Mouse (Mus musculus): ENCODE results near the gene Imp3. TPM values are rescaled to one million over a fixed set of nuclear protein-coding genes. Genes with fewer than 3 reads are reported as not detected.

Gene Imp3
- total and polyA plus RNA-seq, 3 experiments, result 154 to 160 TPM; not detected in 1

DNA sequence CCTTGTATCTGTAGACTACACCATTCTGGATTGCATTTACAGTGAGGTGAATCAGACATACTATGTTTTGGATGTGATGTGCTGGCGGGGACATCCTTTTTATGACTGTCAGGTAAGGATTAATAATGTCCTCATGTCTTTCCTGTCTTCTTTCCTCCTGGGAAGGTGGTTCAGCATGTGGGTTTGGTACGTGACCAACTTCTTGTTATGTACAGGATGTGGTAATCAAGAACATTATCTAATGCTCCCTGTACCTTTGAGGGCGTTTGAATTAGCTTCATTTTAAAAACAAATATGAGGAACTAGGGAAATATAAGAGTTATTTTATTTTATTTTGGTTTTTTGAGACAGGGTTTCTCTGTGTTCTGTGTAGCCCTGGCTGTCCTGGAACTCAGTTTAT lies 37.9 kb downstream of the Imp3 start (continued):
- TF ChIP-seq E2F4 (IDR thresholded peaks at IDR 0.05; ENCODE audit: borderline replicate concordance, low read depth, low read length), result no peak

DNA sequence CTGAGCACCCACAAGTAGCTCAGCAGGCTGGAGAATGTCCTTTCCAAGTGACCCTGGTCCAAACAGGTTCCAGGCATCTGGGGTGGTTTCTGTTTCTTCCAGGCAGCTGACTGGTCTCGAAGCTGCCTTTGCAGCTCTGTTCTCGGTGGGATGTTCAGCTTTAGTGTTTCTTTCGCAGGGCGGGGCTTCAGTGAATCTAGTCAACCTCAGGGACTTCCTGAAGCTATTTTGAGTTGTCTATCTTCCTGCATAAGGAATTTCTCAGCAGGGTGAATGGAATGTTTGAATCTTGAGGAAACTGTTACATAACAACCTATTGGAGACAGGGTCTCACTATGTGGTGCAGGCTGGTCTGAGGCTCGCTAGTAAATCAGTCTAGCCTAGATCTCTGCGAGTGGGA lies 42.9 kb downstream of the Imp3 start:
- H3K79me2 ChIP-seq (ENCODE audit: control insufficient read depth, insufficient read depth, low read length, poor library complexity), result no peaks in the 10 kb centered on the region
- peaks cover 0 to 26% of the 10 kb centered on the region in 2 experiments; a peak in 2 of 4 replicates for H3K36me3 ChIP-seq (ENCODE audit: control insufficient read depth in 1 of 2, insufficient read depth in 2 of 2, low read length in 2 of 2)
- H3K9me3 ChIP-seq (replicated peaks; ENCODE audit: insufficient read depth, low read length), result no peaks in the 10 kb centered on the region
- DNase-seq (ENCODE audit: low read depth, low spot score), result no peak
- no peak overlapping the region for H3K4me3 ChIP-seq (ENCODE audit: control insufficient read depth in 1 of 2, insufficient read depth in 1 of 2, low read depth in 2 of 2, low read length in 2 of 2)
- H3K27ac ChIP-seq (ENCODE audit: control insufficient read depth, low read depth, low read length), result no peak overlapping the region
- H3K27me3 ChIP-seq (ENCODE audit: control insufficient read depth in 1 of 2, insufficient read depth in 2 of 2, low read length in 2 of 2), result no peaks in the 10 kb centered on the region
- TF ChIP-seq MYC (IDR thresholded peaks at IDR 0.05; ENCODE audit: low read depth, low read length) (no peak), HCFC1 (IDR thresholded peaks at IDR 0.05; ENCODE audit: low read depth, low read length) (no peak), MAX (IDR thresholded peaks at IDR 0.05; ENCODE audit: low read length) (no peak), RCOR1 (IDR thresholded peaks at IDR 0.05; ENCODE audit: low read depth, low read length) (no peak), MXI1 (IDR thresholded peaks at IDR 0.05; ENCODE audit: low read depth, low read length) (no peak), NELFE (IDR thresholded peaks at IDR 0.05; ENCODE audit: low read depth, low read length) (no peak), POLR2A (IDR thresholded peaks at IDR 0.05; ENCODE audit: control insufficient read depth in 1 of 2, insufficient read depth in 1 of 2, low read depth in 1 of 2, low read length in 2 of 2, poor library complexity in 1 of 2) (no peak), GATA1 (IDR thresholded peaks at IDR 0.05; ENCODE audit: low read depth, low read length) (no peak), UBTF (IDR thresholded peaks at IDR 0.05; ENCODE audit: borderline replicate concordance, insufficient read depth, low read depth, low read length) (no peak), NRF1 (IDR thresholded peaks at IDR 0.05; ENCODE audit: insufficient read depth, low read depth, low read length, poor library complexity, severe bottlenecking) (no peak), RAD21 (IDR thresholded peaks at IDR 0.05; ENCODE audit: low read depth, low read length) (no peak), E2F4 (IDR thresholded peaks at IDR 0.05; ENCODE audit: borderline replicate concordance, low read depth, low read length) (no peak), EP300 (IDR thresholded peaks at IDR 0.05; ENCODE audit: low read depth in 1 of 2, low read length in 2 of 2) (no peak), POLR2AphosphoS2 (IDR thresholded peaks at IDR 0.05; ENCODE audit: low read length) (no peak), ZC3H11A (IDR thresholded peaks at IDR 0.05; ENCODE audit: low read depth, low read length) (no peak), ZNF384 (IDR thresholded peaks at IDR 0.05; ENCODE audit: low read depth, low read length) (no peak), SIN3A (IDR thresholded peaks at IDR 0.05; ENCODE audit: low read length) (no peak), ELF1 (IDR thresholded peaks at IDR 0.05; ENCODE audit: low read depth, low read length) (no peak), JUND (IDR thresholded peaks at IDR 0.05; ENCODE audit: low read depth, low read length) (no peak), CTCF (IDR thresholded peaks at IDR 0.05 in 2 of 3, conservative IDR thresholded peaks at IDR 0.05 in 1 of 3; ENCODE audit: control insufficient read depth in 1 of 3, insufficient read depth in 1 of 3, low read depth in 2 of 3, low read length in 3 of 3, poor library complexity in 1 of 3, severe bottlenecking in 1 of 3) (no peak)
- peaks cover 9 to 22% of the 10 kb centered on the region in 2 experiments for H3K4me1 ChIP-seq (ENCODE audit: control insufficient read depth in 1 of 2, insufficient read depth in 2 of 2, low read length in 2 of 2)
- no peak overlapping the region for H3K9ac ChIP-seq (ENCODE audit: control insufficient read depth, low read depth, low read length, poor library complexity, severe bottlenecking)

DNA sequence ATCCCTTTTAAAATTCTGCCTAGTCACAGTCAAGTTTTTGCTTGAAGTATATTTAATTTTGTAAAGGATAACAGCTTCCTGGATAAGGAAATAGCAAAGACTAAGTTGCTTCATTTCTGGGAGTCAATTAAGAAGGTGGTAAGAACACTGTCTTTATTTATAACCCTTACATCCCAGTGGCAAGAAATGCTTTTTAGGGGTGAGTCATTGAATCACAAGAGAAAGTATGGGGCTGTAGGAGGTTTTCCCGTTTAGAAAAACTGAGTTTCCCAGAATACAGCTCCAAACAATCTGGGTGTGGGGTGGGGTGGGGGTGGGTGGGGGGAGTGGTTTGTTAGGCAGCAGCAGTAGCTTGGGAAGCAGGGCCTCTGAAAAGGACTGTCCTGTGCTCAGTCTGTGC lies 44.2 kb downstream of the Imp3 start:
- H3K36me3 ChIP-seq (ENCODE audit: control insufficient read depth in 1 of 2, insufficient read depth in 2 of 2, low read length in 2 of 2), result peaks cover 0 to 16% of the 10 kb centered on the region in 2 experiments; a peak in 2 of 4 replicates

More for the DNA sequence above, 44.2 kb downstream of the Imp3 start:
- Histone ChIP-seq H3K79me2 (ENCODE audit: control insufficient read depth, insufficient read depth, low read length, poor library complexity) (no peaks in the 10 kb centered on the region), H3K27me3 (ENCODE audit: control insufficient read depth in 1 of 2, insufficient read depth in 2 of 2, low read length in 2 of 2) (no peaks in the 10 kb centered on the region), H3K4me1 (ENCODE audit: control insufficient read depth in 1 of 2, insufficient read depth in 2 of 2, low read length in 2 of 2) (peaks cover 0 to 12% of the 10 kb centered on the region in 2 experiments; a peak in 3 of 4 replicates), H3K9me3 (replicated peaks; ENCODE audit: insufficient read depth, low read length) (no peaks in the 10 kb centered on the region), H3K4me3 (ENCODE audit: control insufficient read depth in 1 of 2, insufficient read depth in 1 of 2, low read depth in 2 of 2, low read length in 2 of 2) (no peak overlapping the region), H3K27ac (ENCODE audit: control insufficient read depth, low read depth, low read length) (no peak overlapping the region), H3K9ac (ENCODE audit: control insufficient read depth, low read depth, low read length, poor library complexity, severe bottlenecking) (no peak overlapping the region)
- no peak for DNase-seq (ENCODE audit: low read depth, low spot score)
- TF ChIP-seq CHD1 (IDR thresholded peaks at IDR 0.05; ENCODE audit: low read depth, low read length), result no peak
- TF ChIP-seq SIN3A (IDR thresholded peaks at IDR 0.05; ENCODE audit: low read length), result no peak
- TF ChIP-seq POLR2AphosphoS2 (IDR thresholded peaks at IDR 0.05; ENCODE audit: low read length), result no peak
- TF ChIP-seq MAZ (IDR thresholded peaks at IDR 0.05; ENCODE audit: low read depth, low read length), result no peak
- no peak for TF ChIP-seq USF1 (IDR thresholded peaks at IDR 0.05; ENCODE audit: low read depth, low read length)
- no peak for TF ChIP-seq TCF12 (IDR thresholded peaks at IDR 0.05; ENCODE audit: low read depth, low read length)
- no peak for TF ChIP-seq POLR2AphosphoS5 (IDR thresholded peaks at IDR 0.05; ENCODE audit: borderline replicate concordance, low read depth, low read length)
